Mouse (Mus musculus): Measurements from ENCODE around the gene Sult6b2.

The Sult6b2 gene

GRCm38 (mm10) chr6:142804402-142804801 lies at the start of gene Sult6b2:
Gene Sult6b2, minus strand, starts transcription at chr6:142804502.
- no peak for DNase-seq (ENCODE audit: low spot score)

- no peak for DNase-seq (ENCODE audit: low spot score)
These were observed 48.4 kb upstream of the Sult6b2 start for GRCm38 (mm10) chr6:142852419-142853377.

- DNase-seq (ENCODE audit: low spot score) = no peak
These were observed 46.1 kb upstream of the Sult6b2 start for GRCm38 (mm10) chr6:142850436-142850835.

GRCm38 (mm10) chr6:142849326-142849725 lies 45.0 kb upstream of the Sult6b2 start:
- DNase-seq (ENCODE audit: low spot score) = no peak

- no peak for DNase-seq (ENCODE audit: low spot score)
These were observed 43.8 kb upstream of the Sult6b2 start for GRCm38 (mm10) chr6:142847914-142848674.

GRCm38 (mm10) chr6:142846855-142847254 lies 42.6 kb upstream of the Sult6b2 start:
- no peak for DNase-seq (ENCODE audit: low spot score)

- no peak for DNase-seq (ENCODE audit: low spot score)
These were observed 40.8 kb upstream of the Sult6b2 start for GRCm38 (mm10) chr6:142845066-142845465.

- no peak for DNase-seq (ENCODE audit: low spot score)
These were observed 39.8 kb upstream of the Sult6b2 start for GRCm38 (mm10) chr6:142844061-142844460.

- DNase-seq (ENCODE audit: low spot score) = no peak
These were observed 34.2 kb upstream of the Sult6b2 start for GRCm38 (mm10) chr6:142838501-142838900.

GRCm38 (mm10) chr6:142837326-142837725 lies 33.0 kb upstream of the Sult6b2 start:
- no peak for DNase-seq (ENCODE audit: low spot score)

- DNase-seq (ENCODE audit: low spot score) = no peak
These were observed 31.4 kb upstream of the Sult6b2 start for GRCm38 (mm10) chr6:142835726-142836125.

GRCm38 (mm10) chr6:142834911-142835310 lies 30.6 kb upstream of the Sult6b2 start:
- no peak for DNase-seq (ENCODE audit: low spot score)

GRCm38 (mm10) chr6:142831706-142832105 lies 27.4 kb upstream of the Sult6b2 start:
- DNase-seq (ENCODE audit: low spot score) = no peak

- no peak for DNase-seq (ENCODE audit: low spot score)
These were observed 26.9 kb upstream of the Sult6b2 start for GRCm38 (mm10) chr6:142831243-142831642.

- DNase-seq (ENCODE audit: low spot score) = no peak
These were observed 25.9 kb upstream of the Sult6b2 start for GRCm38 (mm10) chr6:142830221-142830620.

- no peak for DNase-seq (ENCODE audit: low spot score)
These were observed 21.1 kb upstream of the Sult6b2 start for GRCm38 (mm10) chr6:142825449-142825848.

GRCm38 (mm10) chr6:142823008-142823787 lies 18.9 kb upstream of the Sult6b2 start:
- peak; percentile 5 for DNase-seq (ENCODE audit: low spot score)

- no peak for DNase-seq (ENCODE audit: low spot score)
These were observed 14.0 kb upstream of the Sult6b2 start for GRCm38 (mm10) chr6:142818306-142818705.

GRCm38 (mm10) chr6:142815513-142815912 lies 11.2 kb upstream of the Sult6b2 start:
- DNase-seq (ENCODE audit: low spot score) = peak; percentile 25

- peak; percentile 90 for DNase-seq (ENCODE audit: low spot score)
These were observed 10.2 kb upstream of the Sult6b2 start for GRCm38 (mm10) chr6:142814495-142814921.

- peak; percentile 26 for DNase-seq (ENCODE audit: low spot score)
These were observed 9.7 kb upstream of the Sult6b2 start for GRCm38 (mm10) chr6:142814011-142814410.

GRCm38 (mm10) chr6:142812969-142813368 lies 8.7 kb upstream of the Sult6b2 start:
- peak; percentile 32 for DNase-seq (ENCODE audit: low spot score)

Data from testis, postnatal 10 days (tissue).